Mouse (Mus musculus) kidney, postnatal 25 days (tissue): ENCODE results near the gene Slc4a1ap.
"Not testable (repeated sequence)": the region's sequence is repeated elsewhere in the genome, so short reads cannot be mapped to it uniquely, and the experiment has no call there.

Source experiments
- DNase-seq, 2 experiments: peaks; one replicate each; pipeline ENCODE4 v3.0.0; 2021; ENCODE audit warnings: mixed read lengths in 2 of 2

Gene Slc4a1ap

DNA sequence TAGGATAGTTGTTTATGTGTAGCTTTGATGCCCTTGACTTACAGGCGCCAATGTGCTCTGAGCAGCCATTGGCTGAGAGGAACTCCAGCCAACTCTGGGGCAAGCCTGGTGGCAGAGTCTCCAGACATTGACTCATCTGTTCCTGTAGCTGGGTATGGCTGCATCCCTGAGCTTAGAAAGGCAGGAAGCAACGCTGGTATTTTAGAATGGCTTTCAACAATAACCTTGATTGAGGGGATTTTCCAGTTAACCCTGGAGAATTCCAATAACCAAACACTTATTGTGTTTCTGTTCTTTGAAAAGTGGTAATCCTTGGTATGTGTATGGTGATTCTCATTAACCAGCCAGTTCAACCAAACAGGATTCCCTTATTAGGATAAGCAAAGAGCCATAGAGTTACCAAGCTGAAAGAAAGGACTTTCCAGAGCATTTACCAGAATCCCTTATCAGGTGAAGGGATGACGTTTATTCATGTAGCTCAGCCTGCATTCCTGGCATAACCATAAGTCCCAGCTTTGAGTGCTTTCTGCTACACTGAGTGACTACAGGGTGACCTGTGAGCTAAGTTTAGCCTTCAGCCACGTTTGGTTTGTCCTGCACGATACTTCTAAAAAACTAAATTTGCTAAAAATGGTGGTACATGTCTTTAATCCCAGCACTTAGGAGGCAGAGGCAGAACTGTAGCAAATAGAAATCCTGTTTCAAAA is 41.3 kb downstream of the Slc4a1ap start:
- DNase-seq, result no peak

GRCm38 (mm10) chr5:31571023-31571608 is 44.3 kb downstream of the Slc4a1ap start:
- DNase-seq, result peak; percentile 68 to 88

- no peak for DNase-seq
These were observed 46.9 kb downstream of the Slc4a1ap start for GRCm38 (mm10) chr5:31573722-31574121.

GRCm38 (mm10) chr5:31576539-31576975 is 49.8 kb downstream of the Slc4a1ap start:
- peak; percentile 45 to 66 for DNase-seq

DNA sequence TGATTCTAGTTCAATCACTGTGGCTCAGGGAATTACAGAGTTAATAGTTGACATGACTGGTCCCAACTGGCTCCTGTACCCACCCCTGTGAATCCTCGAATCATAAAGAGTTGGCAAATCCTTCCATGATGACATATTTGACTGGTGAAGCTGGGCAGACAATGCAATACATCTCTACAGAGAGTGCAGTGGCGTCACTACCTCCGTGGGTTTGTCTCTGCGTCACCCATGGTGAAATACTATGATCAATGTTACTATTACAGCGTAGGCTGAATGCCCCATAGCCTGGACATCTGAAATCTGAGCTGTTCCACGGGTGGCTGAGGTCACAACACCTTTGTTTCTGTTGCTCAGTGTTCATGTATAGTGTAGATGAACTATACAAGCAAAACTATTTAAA is 54.5 kb downstream of the Slc4a1ap start:
- no peak for DNase-seq

DNA sequence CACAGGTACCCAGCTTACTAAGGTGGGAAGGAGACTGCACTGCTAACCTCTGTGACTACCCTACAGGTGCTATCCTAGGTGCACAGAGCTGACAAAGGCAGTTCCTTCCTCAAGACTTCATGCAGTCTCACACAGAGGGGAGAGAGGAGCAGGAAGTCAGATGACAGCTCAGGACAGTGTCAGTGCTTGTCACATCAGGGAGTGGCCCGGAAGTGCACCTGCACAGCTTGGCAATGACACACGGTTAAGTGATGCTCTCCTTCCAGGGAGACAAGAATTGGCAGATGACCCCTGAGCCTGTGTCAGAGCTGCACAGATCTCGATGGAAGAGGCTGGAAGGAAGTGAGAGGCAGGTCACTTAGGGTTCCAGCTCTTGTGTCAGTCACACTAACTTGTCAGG is 55.1 kb downstream of the Slc4a1ap start:
- no peak for DNase-seq

DNA sequence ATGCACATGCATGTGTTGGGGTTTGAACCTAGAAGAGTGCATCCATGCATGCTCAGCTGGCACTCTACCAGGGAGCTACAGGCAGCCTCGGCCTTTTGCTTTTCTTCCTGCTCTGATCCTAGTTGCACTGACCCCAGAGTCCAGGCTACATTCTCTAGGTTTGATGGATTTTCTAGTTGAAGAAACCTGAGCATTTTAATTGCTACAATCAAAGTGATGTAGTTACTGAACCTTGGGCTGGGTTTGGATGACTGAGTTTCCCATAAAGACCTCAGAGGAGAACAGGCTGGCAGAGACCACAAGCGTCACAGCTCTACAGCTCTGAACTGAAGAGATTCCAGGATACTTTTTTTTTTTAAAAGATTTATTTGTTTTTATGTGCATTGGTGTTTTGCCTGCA is 56.5 kb downstream of the Slc4a1ap start:
- peak; percentile 90 for DNase-seq

GRCm38 (mm10) chr5:31585526-31585925 is 58.7 kb downstream of the Slc4a1ap start:
- DNase-seq, result peak in 1 of 2 experiments; percentile 63

DNA sequence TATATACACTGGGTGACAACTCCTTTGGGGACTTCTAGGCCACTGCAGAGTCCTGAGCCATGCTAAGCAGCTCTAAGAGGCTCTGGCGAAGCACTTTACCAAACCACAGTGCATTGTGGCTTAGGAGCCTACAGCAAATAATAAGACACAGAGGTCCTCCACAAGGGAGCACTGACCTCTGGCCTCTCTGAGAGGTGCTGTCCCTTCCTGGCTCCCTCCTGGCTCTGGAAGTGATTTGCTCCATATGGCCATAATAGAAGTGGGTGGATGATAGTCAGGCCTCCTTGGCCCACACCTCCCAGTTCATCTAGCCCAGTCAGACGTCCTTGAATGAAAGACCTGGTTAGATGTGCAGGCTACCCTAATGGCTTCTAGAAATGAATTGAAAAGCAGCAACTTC is 61.2 kb downstream of the Slc4a1ap start:
- no peak for DNase-seq

- not testable (repeated sequence) for DNase-seq
These were observed 61.9 kb downstream of the Slc4a1ap start for GRCm38 (mm10) chr5:31588672-31589071.

- DNase-seq, result no peak
These were observed 63.0 kb downstream of the Slc4a1ap start for GRCm38 (mm10) chr5:31589711-31590319.

GRCm38 (mm10) chr5:31591122-31591521 is 64.3 kb downstream of the Slc4a1ap start:
- DNase-seq, result no peak

- DNase-seq, result no peak
These were observed 69.1 kb downstream of the Slc4a1ap start for GRCm38 (mm10) chr5:31595868-31596267.

GRCm38 (mm10) chr5:31596481-31597429 is 70.0 kb downstream of the Slc4a1ap start, which contains the start of gene Mrpl33:
Gene Mrpl33 (plus strand): TSS chr5:31596935.
- peak in 1 of 2 experiments; percentile 37 for DNase-seq

DNA sequence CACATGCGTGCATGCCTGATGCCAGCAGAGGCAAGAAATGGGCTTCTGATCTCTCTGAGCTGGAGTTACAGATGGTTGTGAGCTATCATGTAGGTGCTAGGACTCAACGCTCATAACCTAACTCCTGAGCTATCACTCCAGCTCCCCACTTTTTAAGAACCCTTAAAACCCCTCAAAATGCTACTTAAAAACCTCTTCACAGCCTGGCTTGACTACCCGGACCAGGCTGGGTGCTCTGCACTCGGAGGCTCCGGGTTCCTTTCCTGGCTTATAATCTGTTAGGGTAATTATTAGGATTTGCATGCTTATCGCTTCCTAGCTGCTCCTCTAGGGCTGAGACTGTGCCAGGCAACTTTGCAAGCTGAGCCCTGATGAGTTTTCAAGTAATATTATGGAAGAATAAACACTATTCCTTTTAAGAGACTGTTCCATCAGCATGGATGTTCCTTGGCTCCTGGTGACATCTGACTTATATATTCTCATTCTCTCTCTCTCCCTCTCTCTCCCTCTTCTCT is 70.7 kb downstream of the Slc4a1ap start:
- DNase-seq, result no peak

DNA sequence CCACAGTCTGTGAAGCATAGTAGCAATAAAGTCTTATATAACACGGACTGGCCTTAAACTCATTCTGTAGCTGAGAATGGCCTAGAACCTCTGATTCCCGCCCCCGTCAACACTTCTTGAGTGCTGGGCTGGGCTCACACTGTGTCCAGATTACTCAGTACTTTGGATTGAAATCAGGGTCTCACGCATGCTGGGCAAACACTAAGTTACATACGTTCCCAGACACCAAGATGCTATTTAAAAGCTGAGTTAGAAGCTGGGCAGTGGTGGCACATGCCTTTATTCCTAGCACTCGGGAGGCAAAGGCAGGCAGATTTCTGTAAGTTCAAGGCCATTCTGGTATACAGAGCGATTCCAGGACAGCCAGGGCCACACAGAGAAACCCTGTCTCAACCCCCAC is 71.3 kb downstream of the Slc4a1ap start:
- DNase-seq, result no peak

DNA sequence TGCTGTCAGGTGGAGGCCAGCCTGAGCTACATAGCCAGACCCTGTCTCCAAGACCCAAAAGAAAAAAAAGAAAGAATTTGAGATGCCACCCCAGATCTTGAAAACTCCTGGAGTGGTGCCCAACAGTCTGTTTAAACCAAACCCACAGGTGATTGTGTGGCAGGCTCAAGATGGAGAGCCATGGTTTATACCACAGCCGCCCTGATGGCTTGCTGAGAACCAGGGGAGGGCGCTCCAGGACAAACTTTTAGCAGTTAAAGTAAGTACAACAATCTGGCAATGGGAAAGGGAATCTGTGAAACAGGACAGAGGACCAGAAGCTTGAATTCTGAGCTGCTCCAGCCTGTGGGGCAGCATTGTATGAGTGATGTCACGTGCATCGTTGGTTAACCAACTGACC is 71.8 kb downstream of the Slc4a1ap start:
- DNase-seq, result peak in 1 of 2 experiments; percentile 61

DNA sequence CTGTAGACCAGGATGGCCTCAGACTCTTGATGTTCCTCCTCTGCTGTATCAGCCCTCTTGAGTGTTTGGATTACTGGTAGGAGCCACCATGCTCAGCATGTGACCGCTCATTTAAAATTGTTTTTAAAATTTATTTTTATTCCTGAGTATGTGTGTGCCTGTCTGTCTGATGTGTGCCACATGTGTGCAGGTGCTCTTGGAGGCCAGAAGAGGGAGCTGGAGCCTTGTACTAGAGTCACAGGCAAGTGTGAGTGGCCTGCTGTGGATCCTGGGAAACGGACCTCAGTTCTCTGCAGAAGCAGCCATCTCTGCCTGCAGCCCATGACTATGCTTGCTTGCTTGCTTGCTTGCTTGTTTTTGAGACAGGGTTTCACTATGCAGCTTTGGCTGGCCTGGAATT is 72.4 kb downstream of the Slc4a1ap start:
- no peak for DNase-seq

DNA sequence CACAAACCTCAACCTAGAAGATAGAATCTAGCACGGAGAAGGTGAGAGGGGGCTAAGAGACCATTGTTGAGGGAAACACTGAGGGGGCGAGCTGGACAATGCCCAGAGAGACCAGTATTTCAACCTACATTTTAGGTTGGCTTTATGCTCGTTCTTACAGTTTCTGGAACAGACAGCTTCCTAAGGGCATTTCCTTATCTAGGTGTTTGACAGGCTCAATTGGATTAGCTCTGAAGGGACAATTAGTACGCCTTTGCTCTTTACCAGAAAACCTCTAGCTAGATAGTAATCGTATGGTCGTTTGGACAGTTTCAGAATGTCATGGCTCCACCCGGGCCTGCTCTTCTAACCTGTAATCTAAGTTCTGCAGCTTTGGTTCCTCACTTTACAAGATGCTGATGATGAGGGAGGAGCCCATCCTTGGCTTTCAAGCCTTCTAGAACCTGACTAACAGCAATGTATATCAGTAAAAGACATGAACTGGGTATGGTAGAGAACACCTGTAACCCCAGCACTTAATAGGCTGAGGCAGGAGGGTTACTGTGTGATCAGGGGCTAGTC is 74.4 kb downstream of the Slc4a1ap start:
- no peak for DNase-seq

DNA sequence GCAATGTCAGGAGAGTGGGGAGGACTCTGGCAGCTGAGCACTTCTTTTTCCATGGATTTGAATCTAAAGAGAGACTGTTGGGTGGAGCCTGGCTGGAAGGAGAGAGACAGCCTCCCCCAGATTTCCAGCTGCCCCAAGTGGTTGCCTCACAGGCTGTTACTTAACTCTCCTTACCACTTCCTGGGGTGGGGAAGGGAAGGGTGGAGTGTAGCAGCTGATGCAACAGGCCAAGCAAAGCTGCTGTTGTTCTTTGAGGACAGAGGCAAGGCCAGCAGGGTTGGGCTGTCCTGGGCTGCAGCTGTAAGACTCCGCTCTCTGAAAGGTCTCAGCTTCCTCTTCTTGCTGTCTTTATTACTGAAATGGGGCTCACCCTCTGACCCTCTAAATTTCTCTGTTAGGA is 75.6 kb downstream of the Slc4a1ap start:
- peak; percentile 19 to 73 for DNase-seq

- DNase-seq, result no peak
These were observed 77.0 kb downstream of the Slc4a1ap start for GRCm38 (mm10) chr5:31603766-31604165.

DNA sequence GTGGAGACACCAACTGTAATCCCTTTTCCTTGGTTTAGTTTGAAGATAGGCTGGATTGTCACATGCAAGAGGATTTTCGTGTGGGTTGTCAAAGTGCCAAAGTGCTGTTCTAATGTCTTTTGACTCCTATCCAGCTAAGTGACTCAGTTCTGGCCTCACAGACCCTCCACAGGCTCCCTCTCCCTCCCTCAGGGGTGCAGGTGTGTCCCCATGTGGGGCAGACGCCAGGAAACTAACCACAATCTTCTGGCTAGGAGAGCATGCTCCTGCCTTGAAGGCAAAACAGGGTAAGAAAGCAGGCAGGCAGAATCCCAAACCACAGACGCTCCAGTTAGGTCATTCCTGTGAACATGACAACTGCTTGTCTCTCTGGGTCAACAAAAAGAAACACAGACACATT is 79.4 kb downstream of the Slc4a1ap start:
- DNase-seq, result no peak
